Mouse (Mus musculus) heart, adult 18-20 months (tissue): ENCODE results near the gene Cux1. TPM values are rescaled to one million over a fixed set of nuclear protein-coding genes. Genes with fewer than 3 reads are reported as not detected.

Experiments
- DNase-seq, 2 experiments: peaks; one replicate each; pipeline ENCODE4 v3.0.0; 2021 to 2022; ENCODE audit warnings: mixed read lengths in 1 of 2
- total RNA-seq, 2 experiments: library from RNA; stranded (reverse); gene quantifications; 2 replicates each; pipeline ENCODE4 v1.2.3; 2021

Gene Cux1
- total RNA-seq, 2 experiments from 2014 or later, result 78.7 to 87.5 TPM

DNA sequence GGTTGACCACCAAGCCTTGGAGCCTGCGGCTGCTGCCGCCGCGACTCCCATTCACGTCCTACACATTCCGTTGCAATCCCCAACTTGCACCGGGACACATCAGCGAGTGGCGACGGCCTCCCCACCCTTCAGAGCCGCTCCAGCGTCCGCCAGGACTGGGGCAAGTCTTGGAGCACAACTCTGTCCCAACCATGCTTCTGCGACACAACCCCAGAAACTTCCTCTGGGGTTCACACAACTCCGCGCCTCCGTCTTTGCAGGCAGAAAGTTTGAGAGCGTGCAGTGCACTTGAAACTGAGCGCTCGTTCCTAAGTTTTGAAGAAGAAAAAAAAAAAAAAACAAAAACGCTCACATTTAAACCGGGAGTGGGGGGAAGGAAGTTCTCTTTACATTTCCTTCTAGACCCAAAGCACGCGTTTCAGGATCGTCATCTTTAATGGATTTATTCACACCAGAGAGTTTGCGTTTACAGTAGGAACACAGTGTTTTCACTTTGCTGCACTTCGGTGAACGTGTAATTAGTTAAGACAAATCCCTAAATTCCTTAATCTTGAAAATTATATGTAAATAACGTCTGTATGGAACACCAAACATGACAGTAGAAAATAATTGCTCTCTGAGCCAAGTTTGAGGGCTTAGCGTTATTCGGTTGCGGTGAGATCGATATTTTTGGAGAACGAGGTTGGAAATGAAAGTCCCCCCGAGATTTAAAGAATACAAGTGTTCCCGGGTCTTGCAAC, 906 bp upstream of the Cux1 start:
- DNase-seq, result peak in 1 of 2 experiments; percentile 49

DNA sequence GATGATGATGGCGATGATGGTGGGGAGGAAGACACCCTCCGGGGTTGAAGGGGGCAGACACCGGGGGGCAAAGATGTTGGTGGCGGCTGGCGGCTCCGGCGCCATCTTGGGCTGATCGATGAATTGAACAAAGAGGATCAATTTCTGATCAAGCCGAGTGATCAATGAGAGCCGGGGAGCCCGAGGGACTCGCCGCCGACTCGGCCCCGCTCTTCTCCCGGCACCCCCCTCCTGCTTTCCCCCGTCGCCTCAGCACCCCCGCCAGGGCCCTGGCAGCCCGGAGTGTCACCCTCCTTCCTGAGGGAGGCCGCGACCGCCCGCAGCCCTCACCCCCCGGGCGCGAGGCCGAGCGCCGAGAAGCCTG, 496 bp downstream of the Cux1 start:
- no peak for DNase-seq

DNA sequence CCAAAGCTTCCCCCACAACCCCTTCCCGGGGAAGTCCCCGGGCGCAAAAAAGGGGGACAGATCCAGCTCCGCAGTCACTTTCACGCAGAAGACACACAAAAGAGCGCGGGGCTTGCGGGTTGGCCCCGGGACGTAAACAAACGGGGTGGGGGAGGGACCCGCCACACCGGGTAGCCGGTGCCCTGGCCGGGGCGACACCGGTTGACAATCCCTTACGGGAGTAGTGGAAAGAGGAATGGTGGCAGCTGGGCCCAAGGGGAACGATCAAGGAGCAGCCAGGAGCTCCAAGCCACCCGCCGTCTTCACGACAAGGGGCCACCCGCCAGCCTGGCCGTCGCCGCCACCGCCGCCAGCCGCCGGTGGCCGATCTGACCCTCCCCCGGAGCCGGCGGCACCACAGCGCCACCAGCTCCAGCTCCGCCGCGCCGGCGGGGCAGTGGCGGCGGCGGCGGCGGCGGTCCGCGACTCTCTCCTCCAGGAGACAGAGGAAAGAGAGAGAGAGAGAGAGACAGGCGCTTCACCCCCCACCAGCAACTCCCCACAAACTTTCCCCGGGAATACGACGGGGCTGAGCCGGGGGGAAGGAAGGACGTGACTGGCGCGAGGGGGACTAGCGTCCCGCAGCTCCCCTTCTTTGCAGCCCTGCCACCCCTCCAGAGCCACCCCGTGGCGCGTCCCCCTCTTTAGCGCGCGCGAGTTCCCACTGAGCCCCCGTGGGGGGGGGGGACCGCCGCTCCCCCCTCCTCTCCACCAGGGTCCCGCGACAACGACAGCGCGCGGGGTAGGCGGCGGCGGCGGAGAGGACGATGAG, 1.1 kb downstream of the Cux1 start:
- peak; percentile 71 to 74 for DNase-seq

DNA sequence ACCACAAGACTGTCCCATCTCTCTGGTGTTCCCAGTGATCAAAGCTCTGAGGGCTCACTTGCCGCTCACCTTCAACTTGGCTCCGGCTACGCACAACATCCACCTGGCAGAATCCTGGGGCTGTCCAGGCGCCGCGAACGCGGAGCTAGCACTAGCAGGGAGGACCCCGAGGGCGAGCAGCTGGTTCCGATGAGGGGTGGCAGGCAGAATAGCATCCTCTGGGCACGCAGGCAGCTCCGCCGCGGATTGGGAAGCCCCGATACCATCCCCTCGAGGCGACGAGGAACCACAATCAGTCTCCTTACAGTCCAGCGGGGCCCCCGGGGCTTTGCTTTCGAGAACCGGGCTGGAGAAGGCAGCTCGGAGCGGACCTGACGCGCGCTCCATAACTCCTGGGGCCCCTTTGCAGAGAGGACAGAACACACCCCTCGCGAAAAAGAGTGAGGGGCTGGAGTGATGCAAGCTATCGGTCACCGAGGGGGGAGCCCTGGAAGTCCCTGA, 1.9 kb downstream of the Cux1 start:
- peak; percentile 48 to 77 for DNase-seq

DNA sequence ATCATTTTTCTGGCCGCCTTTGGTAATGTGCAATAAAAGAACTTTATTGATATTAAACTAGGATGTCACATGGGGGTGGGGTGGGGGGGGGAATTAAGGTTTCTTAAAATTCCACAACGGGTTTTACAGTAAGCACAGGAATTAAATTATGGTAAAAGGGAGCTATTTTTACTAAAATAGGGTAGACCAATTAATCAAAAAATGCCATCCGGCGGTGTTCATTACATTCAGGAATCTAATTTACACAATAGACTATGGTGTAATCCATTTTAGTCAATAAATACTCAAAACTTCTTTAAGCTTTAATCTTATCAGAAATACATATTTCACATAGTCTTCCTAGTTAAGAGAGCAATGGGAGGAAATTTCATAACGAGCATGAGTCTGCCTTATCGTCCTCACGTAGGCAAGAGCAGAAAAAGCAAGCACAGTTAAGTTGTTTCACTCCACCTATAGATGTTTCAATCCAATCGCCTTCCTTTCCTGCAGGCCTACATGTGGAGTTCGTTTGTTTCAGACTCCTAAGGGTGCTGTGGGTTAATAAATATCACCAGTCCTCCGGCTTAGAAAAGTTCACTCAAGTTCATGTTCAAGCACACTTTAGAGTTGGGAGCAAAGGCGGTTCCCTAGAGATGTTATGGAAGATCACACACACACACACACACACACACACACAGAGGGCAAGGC, 2.5 kb downstream of the Cux1 start:
- peak in 1 of 2 experiments; percentile 34 for DNase-seq

DNA sequence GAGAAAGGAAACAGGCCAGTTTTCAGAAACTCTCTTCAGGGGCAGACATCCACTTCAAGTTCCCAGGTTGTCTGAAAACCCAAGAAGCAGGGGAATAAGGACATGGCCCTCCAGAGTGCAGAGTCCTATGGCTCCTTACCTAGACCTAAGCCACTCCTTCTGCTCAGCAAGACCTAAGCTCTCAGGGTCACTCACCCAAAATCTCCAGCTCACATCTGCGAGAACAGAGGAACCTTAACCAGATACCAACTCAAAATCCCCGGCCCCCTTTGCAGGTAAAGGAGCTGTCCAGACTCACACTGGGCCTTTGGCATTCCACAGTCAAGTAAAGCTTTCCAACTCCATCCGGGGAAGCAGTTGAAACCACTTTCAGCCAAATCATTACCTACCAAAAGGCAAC, 3.3 kb downstream of the Cux1 start:
- no peak for DNase-seq

DNA sequence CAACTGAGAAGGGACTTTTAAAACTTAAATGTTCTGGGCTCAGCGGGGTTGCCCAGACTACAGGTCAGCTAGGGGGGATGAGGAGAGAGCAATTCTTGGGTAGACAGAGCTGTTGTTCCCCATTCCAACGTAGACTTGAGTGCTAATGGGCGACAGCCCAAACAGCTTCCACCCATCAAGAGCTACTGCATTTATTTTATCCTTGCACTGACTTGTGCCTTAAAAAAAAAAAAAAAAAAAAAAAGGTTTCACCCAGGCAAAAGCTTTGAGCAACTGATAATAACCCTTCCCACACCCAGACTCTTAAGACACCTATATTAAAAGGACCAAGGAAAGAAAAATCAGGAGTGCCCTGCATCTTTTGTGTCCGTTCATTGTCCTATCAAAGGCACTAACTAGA, 4.2 kb downstream of the Cux1 start:
- DNase-seq, result no peak

DNA sequence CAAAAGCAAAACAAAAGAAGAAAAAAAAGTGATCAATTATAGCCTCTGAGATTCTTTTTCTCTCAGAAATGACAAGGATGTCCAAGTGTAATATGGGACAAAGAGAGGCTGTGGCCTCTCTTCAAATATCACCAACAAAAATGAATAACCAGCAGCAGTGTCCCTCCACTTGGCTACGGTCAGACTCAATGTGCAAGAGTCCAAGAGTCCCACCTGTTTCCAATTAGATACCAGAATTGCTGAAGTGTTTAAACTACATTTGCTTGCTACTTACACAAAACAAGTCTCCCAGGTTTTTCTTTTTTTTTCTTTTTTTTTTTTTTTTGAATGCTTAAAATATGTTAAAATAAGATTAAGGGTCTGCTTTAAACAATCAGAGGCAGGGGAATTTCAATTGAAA, 5.1 kb downstream of the Cux1 start:
- no peak for DNase-seq

DNA sequence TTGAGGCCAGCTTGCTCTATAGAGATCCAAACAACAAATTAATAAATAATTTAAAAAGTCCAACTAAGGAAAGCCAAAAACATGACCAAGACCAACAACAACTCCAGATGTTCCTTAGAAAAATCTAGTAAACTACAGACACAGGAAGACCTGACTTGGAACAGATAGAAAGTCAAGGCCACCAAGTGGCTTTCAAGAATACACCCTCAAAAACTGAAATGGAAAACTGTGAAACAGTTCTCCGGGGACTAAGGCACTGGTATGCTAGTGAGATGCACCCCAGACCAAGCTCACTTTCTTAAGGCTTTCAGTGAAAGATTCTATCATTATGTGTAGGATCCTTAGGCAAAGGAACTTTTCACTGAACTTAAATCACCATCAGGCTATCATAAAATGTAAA, 5.6 kb downstream of the Cux1 start:
- DNase-seq, result no peak

DNA sequence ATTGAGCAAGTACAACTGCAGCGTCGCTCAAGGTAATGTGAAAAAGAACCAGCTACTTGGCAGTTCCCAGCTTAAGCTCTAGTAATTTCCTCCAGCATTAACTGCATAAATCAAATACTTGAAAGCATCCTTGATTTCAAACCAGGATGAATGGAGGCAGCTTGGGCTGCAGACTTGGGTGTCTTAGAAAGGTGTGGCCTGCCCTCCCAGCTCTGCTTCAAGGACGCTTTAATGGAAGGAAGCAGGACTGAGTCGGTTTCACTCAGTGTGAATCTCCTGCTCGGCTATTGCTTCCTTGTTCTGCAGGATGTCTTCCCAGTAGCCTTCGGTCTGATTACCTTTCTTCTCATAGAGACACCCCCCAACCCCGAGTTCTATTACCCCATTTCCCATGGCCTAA, 6.6 kb downstream of the Cux1 start:
- DNase-seq, result no peak

DNA sequence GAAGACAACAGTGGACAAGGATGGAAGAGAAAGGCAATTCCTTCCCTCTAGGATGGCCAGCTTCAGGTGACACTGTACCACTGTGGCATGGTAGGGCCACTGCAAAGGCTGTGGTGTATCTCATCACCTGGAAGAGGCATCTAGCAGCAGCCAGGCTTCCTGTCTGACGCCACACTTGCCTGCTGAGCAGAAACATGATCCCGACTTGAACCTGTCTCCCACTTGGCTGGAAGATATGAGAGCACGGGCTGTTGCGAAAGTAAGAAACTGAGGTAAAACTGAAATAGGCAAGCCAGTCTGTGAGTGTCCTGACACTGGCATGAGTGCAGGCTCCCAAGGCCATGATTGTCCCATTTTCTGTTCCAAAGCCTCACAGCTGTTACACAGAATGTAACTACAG, 9.8 kb downstream of the Cux1 start:
- peak in 1 of 2 experiments; percentile 29 for DNase-seq

DNA sequence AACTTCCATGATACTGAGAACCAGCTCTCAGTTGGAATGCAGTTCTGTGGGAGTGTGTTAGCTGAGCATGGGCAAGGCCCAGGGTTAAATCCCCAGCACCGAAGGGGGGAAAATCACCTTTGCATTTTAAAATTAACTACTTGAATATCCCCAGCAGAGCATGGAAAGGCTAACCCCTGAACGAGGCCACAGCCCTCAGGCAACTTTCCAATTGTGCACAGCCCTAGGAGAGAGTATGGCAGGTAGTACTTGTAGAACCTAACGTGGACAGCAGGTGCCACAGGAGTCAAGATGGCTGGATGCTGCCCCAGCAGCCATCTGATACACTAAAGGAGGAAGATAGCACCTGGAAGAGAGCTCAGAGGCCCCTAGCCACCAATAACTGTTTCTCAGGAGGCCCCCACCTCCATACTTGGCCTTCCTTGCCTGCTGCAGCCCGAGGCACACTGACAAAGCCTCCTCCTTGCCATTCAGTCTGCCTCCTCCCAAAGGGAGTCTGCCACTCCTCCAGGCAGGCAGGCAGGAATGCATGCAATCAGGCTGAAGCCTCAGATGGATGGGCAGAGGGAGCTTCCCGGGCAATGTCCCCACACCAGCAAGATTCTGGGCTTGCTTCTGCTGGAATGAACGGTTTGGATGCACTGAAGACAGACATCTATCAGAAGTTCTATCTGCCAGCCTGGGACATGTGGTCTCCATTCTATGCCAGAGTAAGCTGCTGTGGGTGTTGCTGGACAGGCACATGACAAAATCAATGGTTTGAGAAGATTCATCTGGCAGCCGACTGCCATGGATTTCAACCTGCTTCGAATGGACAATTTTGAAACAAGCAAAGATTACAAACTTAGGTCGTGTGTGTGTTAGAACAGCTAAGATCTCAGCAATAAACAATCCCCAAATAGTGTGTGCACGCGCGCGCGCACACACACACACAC, 10.7 kb downstream of the Cux1 start:
- DNase-seq, result no peak

DNA sequence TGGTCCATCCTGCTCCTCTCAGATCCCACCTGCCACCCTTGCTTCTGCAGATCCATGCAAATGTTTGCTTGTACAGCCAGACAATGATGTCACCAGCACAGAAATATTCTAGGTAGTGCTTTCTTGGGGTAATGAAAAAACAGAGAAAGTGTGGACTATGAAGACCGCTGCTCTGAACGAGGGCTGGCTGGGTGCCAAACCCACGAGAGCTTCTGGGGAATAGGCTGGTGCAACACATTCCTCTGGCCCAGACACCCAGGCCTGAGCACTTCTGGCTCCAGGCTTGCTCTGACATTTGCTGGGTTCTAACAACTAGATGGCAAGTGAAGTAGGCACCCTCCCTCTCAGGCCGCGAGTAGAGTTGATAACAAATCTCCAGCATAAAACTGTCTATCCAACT, 11.6 kb downstream of the Cux1 start:
- DNase-seq, result peak; percentile 66 to 69

DNA sequence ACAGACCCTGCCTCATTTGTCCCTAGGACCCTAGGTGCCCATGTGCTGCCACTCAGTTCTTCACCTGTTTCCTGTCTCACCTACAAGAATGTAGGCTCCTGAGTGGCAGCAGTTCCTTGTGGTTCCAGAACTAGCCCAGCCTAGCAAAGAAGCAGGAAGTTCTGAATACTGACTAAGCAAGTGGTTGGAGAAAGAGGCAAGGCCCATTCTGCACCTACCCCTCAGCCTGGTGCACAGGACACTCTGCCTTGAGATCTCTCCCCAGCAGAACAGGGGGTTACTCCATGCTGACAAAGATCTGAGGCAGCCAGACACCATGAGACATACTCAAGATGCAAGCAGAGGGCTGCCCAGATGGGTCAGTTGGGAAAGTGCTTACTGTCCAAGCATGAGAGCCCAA, 14.5 kb downstream of the Cux1 start:
- DNase-seq, result no peak

DNA sequence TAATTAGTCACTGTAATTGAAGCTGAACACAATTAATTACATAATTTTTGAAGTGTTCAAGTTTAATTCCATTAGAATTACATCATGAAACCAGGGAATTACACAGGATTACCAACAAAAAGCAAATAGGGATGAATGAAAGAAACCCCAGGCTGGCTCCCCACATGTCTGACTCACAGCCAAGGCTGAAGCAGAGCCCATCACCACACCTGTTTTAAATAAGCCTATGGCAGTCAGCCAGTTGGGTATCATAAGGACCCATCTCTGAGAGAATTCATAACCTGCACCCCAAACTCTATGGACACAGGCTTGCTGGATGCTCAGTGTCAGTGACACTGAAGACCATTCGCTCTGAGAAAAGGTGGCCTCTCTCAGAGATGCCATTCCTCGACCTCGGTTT, 15.2 kb downstream of the Cux1 start:
- DNase-seq, result no peak

DNA sequence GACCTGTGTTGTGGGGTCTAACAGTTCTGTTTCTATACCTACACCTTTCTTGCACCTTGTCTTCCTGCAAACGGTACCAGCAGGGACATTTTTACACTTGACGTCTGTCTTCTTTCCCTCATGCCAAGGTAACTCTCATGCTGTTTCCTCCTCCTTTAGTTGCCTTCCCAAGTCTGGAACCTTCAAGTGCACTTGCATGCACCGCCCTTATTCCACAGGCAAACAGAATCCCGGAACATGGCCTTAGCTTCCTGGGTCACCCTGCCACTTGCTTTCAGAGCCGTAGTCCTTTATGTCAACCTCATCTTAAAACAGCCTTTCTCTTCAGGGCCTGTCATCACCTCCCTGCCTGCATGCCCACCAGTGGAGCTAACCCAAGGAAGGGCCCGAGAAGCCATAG, 15.7 kb downstream of the Cux1 start:
- no peak for DNase-seq

DNA sequence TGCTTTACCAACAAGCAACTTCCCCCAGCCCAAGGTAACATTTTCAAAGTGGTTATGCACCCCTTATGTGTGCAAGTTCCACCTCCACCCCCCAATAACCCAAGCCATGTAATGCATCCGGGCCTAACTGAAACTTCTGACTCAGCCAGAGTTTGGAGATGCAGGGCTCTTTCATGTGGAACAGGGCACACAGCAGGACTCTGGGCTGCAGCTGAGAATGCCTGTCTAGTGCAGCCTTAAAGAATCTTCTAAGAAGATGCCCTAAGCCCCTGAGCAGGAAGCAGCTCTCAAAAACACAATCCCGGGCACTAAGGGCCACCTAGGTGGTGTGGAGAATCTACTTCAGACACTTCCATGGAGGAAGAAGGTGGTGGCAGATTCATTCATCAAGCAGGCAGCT, 16.6 kb downstream of the Cux1 start:
- no peak for DNase-seq

DNA sequence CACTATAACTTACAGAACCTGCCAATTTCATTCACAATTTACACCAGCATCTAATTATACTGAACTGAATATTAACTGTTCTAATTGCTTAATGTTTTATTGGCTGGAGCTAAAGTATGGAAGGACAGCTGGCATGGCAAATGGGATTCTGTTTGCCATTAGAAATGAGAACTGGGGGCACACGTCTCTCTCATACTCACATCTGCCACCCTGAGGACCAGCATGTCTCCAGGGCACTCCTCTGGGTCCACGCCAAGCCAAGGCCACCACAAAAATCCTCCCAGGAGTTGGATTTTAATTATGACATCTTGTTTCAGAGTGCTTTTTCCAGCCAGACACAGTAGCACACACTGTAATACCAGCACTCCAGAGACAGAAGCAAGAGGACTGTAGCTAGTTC, 18.5 kb downstream of the Cux1 start:
- DNase-seq, result no peak

DNA sequence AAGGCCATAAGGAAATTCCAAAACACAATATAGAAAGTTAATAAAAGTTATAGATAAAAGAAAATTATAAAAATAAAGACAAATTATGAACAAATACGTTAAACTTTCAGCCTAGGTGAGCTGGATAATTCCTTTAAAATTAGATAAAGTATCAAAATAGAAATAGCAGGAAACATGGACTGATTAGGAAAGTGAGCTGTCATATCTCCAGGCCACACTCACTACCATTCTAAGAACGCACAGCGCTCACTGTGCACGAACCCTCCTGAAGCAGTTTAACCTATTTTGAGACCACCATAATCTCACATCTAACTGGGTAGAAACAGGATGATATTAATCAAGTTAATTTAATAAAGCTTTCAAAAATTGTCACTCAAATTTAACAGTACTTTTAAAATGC, 22.2 kb downstream of the Cux1 start:
- no peak for DNase-seq

DNA sequence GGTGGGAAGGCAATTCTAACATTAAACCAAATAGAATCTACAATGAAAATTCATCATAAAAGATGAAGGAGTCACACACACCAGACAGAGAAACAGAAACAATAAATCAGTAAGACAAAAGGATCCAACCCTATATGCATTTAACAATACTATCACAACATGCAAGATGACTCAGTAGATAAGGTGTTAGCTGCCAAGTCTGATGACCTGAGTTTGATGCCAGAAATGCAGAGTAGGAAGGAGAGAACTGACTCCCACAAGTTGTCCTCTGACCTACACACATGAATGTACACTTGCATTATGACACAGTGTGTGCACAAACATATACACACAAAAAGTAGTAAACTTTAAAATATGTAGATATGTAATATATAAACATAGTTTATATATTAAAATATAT, 24.1 kb downstream of the Cux1 start:
- DNase-seq, result no peak

DNA sequence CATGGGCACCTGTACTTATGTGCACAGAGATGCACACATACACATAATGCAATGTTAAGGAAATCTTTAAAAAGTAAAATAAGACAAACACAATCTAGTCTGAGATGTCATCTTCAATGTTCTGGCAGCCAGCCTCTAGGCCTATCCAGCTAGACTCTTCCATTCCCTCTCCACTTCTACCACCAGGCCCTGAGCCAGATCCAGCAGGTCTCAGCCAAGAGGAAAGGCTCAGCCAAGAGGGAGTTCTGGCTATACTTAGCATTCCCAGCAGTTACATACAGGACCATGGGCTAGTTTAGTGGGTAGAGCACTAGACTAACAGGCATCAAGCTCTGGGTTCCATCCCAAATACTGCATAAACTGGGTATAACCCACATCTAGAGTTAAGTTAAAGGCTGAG, 26.3 kb downstream of the Cux1 start:
- DNase-seq, result peak; percentile 90 to 91
